Mouse (Mus musculus) intestine, postnatal 0 days (tissue): ENCODE results near the gene Npm1. TPM values are rescaled to one million over a fixed set of nuclear protein-coding genes. Genes with fewer than 3 reads are reported as not detected.

Source experiments
- ATAC-seq: fragments of 200-750 bp; cut with Nextera tagmentation; 2 replicates; pipeline ENCODE4 v1.8.0; 2017; ENCODE audit warnings: mild to moderate bottlenecking, moderate TSS enrichment, moderate library complexity
- H3K27ac ChIP-seq: fragments of 300-500 bp; sonication (generic); 2 replicates; pipeline ENCODE4 v1.5.1; 2014; ENCODE audit warnings: mild to moderate bottlenecking, low read depth, low read length, moderate library complexity
- H3K27me3 ChIP-seq: fragments of 300-500 bp; sonication (generic); replicated peaks from 2 replicates; pipeline ENCODE4 v1.6.1; 2014; ENCODE audit warnings: low read length, mixed read lengths; ENCODE audit not compliant: control insufficient read depth, insufficient read depth
- H3K36me3 ChIP-seq: fragments of 300-500 bp; sonication (generic); 2 replicates; pipeline ENCODE4 v1.6.1; 2014; ENCODE audit warnings: mild to moderate bottlenecking, moderate library complexity; ENCODE audit not compliant: control insufficient read depth, insufficient read depth
- H3K4me1 ChIP-seq: fragments of 300-500 bp; sonication (generic); replicated peaks from 2 replicates; pipeline ENCODE4 v1.6.1; 2014; ENCODE audit warnings: antibody characterized with exemption, low read length, mixed read lengths; ENCODE audit not compliant: control insufficient read depth, insufficient read depth
- H3K4me2 ChIP-seq: fragments of 300-500 bp; sonication (generic); replicated peaks from 2 replicates; pipeline ENCODE4 v1.6.1; 2014; ENCODE audit warnings: low read depth, mild to moderate bottlenecking, moderate library complexity
- H3K4me3 ChIP-seq: fragments of 300-500 bp; sonication (generic); 2 replicates; pipeline ENCODE4 v1.5.1; 2014; ENCODE audit warnings: low read depth, low read length
- H3K9ac ChIP-seq: fragments of 300-500 bp; sonication (generic); 2 replicates; pipeline ENCODE4 v1.6.1; 2014; ENCODE audit warnings: mild to moderate bottlenecking, low read depth, low read length
- H3K9me3 ChIP-seq: fragments of 300-500 bp; sonication (generic); 2 replicates; pipeline ENCODE4 v1.6.1; 2016; ENCODE audit warnings: mixed run types; ENCODE audit not compliant: control insufficient read depth
- CTCF ChIP-seq: sonication (generic); IDR thresholded peaks from 2 replicates; pipeline ENCODE4 v1.5.1; 2016; ENCODE audit warnings: low read depth, mild to moderate bottlenecking, control low read depth, antibody characterized with exemption, moderate library complexity
- WGBS: fragments of 180-500 bp; shearing (Covaris S2); extraction: QIAGEN DNeasy Blood & Tissue Kit; methylation state at CpG from one replicate; pipeline ENCODE4 v1.1.7; 2014; 5-methylcytosine and 5-hydroxymethylcytosine counted together
- polyA plus RNA-seq: library from polyadenylated mRNA; unstranded; fragments of >200 nt; fragmentation: Nextera tagmentation; extraction: Ambion mirVana; gene quantifications from 2 replicates; pipeline ENCODE4 v1.2.1, GENCODE M21; 2015

The Npm1 gene
- polyA plus RNA-seq, 1 experiment from 2014 or later = 296 TPM

- Histone ChIP-seq H3K36me3 (no peaks in the 10 kb centered on the region; the same call in 1 of the 2 replicates), H3K27me3 (peaks cover 93% of the 10 kb centered on the region), H3K4me2 (no peak overlapping the region), H3K9ac (no peak overlapping the region), H3K9me3 (no peaks in the 10 kb centered on the region), H3K4me1 (peaks cover 5% of the 10 kb centered on the region; the same call in 1 of the 2 replicates), H3K4me3 (no peak overlapping the region), H3K27ac (no peak overlapping the region)
- TF ChIP-seq CTCF = no peak
- WGBS = 21% methylated on average over 22 of the region's 22 CpGs
- ATAC-seq = no peak
These were observed 35.5 kb upstream of the Npm1 start for GRCm38 (mm10) chr11:33198351-33199116.

GRCm38 (mm10) chr11:33197673-33198072 lies 34.7 kb upstream of the Npm1 start:
- H3K9ac ChIP-seq = no peak overlapping the region
- ATAC-seq = no peak
- no peak overlapping the region for H3K4me3 ChIP-seq
- H3K4me1 ChIP-seq = peaks cover 5% of the 10 kb centered on the region; the same call in 1 of the 2 replicates
- no peak overlapping the region for H3K4me2 ChIP-seq
- no peaks in the 10 kb centered on the region for H3K9me3 ChIP-seq
- H3K36me3 ChIP-seq = no peaks in the 10 kb centered on the region
- no peak for TF ChIP-seq CTCF
- 18% methylated on average over 15 of the region's 15 CpGs for WGBS
- no peak overlapping the region for H3K27ac ChIP-seq
- H3K27me3 ChIP-seq = peaks cover 93% of the 10 kb centered on the region

GRCm38 (mm10) chr11:33197133-33197514 lies 34.1 kb upstream of the Npm1 start:
- peaks cover 5% of the 10 kb centered on the region; the same call in 1 of the 2 replicates for H3K4me1 ChIP-seq
- H3K27me3 ChIP-seq = peaks cover 93% of the 10 kb centered on the region
- no peak overlapping the region for H3K4me2 ChIP-seq
- ATAC-seq = no peak
- no peak overlapping the region for H3K4me3 ChIP-seq
- H3K9ac ChIP-seq = no peak overlapping the region
- H3K27ac ChIP-seq = no peak overlapping the region
- WGBS = 25% methylated on average over 13 of the region's 13 CpGs
- no peaks in the 10 kb centered on the region for H3K36me3 ChIP-seq
- H3K9me3 ChIP-seq = no peaks in the 10 kb centered on the region
- no peak for TF ChIP-seq CTCF

- H3K27me3 ChIP-seq = peaks cover 90% of the 10 kb centered on the region
These were observed 33.6 kb upstream of the Npm1 start for GRCm38 (mm10) chr11:33196447-33197132.

GRCm38 (mm10) chr11:33195531-33196446 lies 32.8 kb upstream of the Npm1 start:
- WGBS = 5% methylated on average over 25 of the region's 25 CpGs
- no peak for TF ChIP-seq CTCF
- Histone ChIP-seq H3K9me3 (no peaks in the 10 kb centered on the region), H3K36me3 (no peaks in the 10 kb centered on the region), H3K4me3 (no peak overlapping the region), H3K4me2 (no peak overlapping the region), H3K27ac (no peak overlapping the region), H3K27me3 (peaks cover 84% of the 10 kb centered on the region), H3K9ac (no peak overlapping the region), H3K4me1 (peaks cover 2% of the 10 kb centered on the region; the same call in 1 of the 2 replicates)
- no peak for ATAC-seq

More at GRCm38 (mm10) chr11:33196447-33197132, 33.6 kb upstream of the Npm1 start:
- Histone ChIP-seq H3K9ac (no peak overlapping the region), H3K27ac (no peak overlapping the region), H3K9me3 (no peaks in the 10 kb centered on the region), H3K4me3 (no peak overlapping the region), H3K4me2 (no peak overlapping the region), H3K36me3 (no peaks in the 10 kb centered on the region), H3K4me1 (peaks cover 5% of the 10 kb centered on the region; the same call in 1 of the 2 replicates)
- WGBS = 6% methylated on average over 24 of the region's 24 CpGs
- ATAC-seq = no peak
- no peak for TF ChIP-seq CTCF
